Mouse (Mus musculus): Measurements from ENCODE around the gene Cers6.

Cers6 gene

DNA sequence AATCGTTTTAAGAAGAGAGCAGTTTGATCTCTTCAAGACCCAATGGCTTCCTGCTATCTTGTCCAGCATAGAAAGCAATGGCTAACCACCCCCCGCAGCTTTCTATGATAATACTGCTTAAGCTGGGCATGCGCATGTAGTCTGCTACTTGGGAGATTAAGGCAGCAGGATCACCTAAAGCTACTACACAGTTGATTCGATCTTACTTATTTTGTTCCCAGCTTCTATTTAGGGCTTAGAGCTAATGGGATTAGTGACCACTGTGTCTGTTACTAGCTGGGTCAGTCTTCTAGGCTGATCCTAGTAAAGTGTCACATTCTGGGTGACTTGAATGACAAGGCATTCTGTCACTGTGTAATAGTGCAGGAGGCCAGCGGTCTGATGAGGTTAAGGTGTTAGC is 289.6 kb downstream of the Cers6 start:
- no peak for DNase-seq (ENCODE audit: low spot score in 2 of 2)

DNA sequence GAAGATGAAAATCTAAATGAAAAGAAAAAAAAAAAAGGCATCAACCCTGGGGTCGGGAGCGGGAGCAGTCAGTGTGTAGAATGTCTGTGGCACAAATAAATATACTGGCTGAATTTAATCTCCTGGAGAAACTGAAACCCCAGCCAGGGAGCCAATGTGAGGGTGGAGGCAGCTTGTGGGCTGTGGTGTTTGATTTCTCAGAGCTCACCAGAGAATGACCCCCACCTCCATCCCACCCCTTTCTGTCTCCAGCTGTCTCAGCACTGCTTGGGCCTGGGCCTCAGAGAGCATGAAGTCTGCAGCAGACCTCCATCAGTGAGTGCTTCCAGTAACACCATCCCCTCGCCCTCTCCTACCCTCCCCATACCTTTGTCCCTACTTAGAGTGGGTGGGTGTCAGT is 294.6 kb downstream of the Cers6 start:
- no peak for DNase-seq (ENCODE audit: low spot score in 2 of 2)

DNA sequence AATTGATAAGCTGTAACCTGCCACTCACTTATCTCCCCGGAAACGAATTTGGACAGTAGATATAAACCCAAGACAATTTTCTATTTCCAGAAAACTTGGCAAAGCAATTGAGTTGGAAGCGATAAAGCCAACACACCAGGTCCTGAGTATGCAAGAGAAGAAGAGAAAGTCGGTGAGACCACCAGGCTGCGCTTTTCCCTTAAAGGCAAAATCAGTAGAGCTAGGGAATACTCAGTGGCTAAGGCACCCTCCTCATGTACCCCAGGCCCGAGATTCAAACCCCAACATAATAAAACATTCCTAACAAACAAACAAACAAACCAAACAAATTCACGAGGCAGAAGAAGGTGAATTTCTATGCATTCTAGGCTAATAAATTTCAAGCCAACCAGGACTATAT is 295.0 kb downstream of the Cers6 start:
- DNase-seq (ENCODE audit: low spot score in 2 of 2), result no peak

DNA sequence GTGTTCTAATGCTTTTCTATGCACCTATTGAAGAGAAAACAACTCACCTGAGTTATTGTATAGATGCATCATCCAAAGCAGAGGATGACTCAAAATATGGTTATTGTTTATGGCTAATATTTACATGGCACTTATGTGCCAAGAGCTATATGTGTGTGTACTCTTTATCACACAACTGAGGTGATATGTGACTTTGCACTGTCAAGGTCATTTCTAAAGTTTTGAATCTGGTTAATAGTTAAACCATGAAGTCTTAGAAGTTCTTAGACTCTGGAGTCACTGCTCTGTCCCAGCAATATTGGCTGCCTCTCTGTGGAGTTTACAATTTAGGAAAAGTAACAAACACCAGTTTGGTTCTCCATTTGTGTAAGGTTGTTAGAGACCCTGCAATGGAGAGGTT is 297.7 kb downstream of the Cers6 start:
- DNase-seq (ENCODE audit: low spot score in 2 of 2), result no peak

Measured in left cerebral cortex, adult 9 months (tissue).